Mouse (Mus musculus) embryonic facial prominence, embryonic 11.5 days (tissue): ENCODE measurements around the gene AI837181. TPM values are rescaled to one million over a fixed set of nuclear protein-coding genes. Genes with fewer than 3 reads are reported as not detected.
A peak's percentile ranks its signal among the peaks of the same experiment; 100 is the strongest.

ENCODE experiments used
- ATAC-seq: fragments of 200-750 bp; cut with Nextera tagmentation; replicated peaks from 2 replicates; pipeline ENCODE4 v1.8.0; 2017; ENCODE audit warnings: low read depth; ENCODE audit not compliant: insufficient number of reproducible peaks, low FRiP score, low TSS enrichment
- DNase-seq: peaks from one replicate; pipeline ENCODE4 v3.0.0-alpha.2; 2015; ENCODE audit warnings: low spot score
- H3K27ac ChIP-seq: fragments of 300-500 bp; sonication (generic); replicated peaks from 2 replicates; pipeline ENCODE4 v1.5.1; 2014; ENCODE audit warnings: mild to moderate bottlenecking, low read depth, low read length, control low read depth
- H3K27me3 ChIP-seq: fragments of 300-500 bp; sonication (generic); 2 replicates; pipeline ENCODE4 v1.6.1; 2014; ENCODE audit warnings: mild to moderate bottlenecking, low read length, moderate library complexity, mixed read lengths; ENCODE audit not compliant: control insufficient read depth, insufficient read depth
- H3K36me3 ChIP-seq: fragments of 300-500 bp; sonication (generic); replicated peaks from 2 replicates; pipeline ENCODE4 v1.6.1; 2014; ENCODE audit warnings: low read depth, mild to moderate bottlenecking, low read length, moderate library complexity, mixed read lengths; ENCODE audit not compliant: control insufficient read depth, insufficient read depth
- H3K4me1 ChIP-seq: fragments of 300-500 bp; sonication (generic); 2 replicates; pipeline ENCODE4 v1.6.1; 2014; ENCODE audit warnings: low read length, mixed read lengths; ENCODE audit not compliant: control insufficient read depth, insufficient read depth
- H3K4me2 ChIP-seq: fragments of 300-500 bp; sonication (generic); 2 replicates; pipeline ENCODE4 v1.6.1; 2014; ENCODE audit warnings: low read depth, mild to moderate bottlenecking, control low read depth, low read length, moderate library complexity
- H3K4me3 ChIP-seq: fragments of 300-500 bp; sonication (generic); 2 replicates; pipeline ENCODE4 v1.5.1; 2014; ENCODE audit warnings: low read depth, low read length, control low read depth
- H3K9ac ChIP-seq: fragments of 300-500 bp; sonication (generic); replicated peaks from 2 replicates; pipeline ENCODE4 v1.6.1; 2014; ENCODE audit warnings: mild to moderate bottlenecking, control low read depth, low read length
- H3K9me3 ChIP-seq: fragments of 300-500 bp; sonication (generic); replicated peaks from 2 replicates; pipeline ENCODE4 v1.6.1; 2016; ENCODE audit warnings: mild to moderate bottlenecking, low read length, inconsistent platforms, mixed read lengths; ENCODE audit not compliant: control insufficient read depth
- WGBS: fragments of 180-500 bp; shearing (Covaris S2); extraction: QIAGEN DNeasy Blood & Tissue Kit; methylation state at CpG from one replicate; pipeline ENCODE4 v1.1.7; 2014; 5-methylcytosine and 5-hydroxymethylcytosine counted together
- polyA plus RNA-seq: library from polyadenylated mRNA; unstranded; fragments of >200 nt; fragmentation: Nextera tagmentation; extraction: Ambion mirVana; gene quantifications from 2 replicates; pipeline ENCODE4 v1.2.1, GENCODE M21; 2014

Gene AI837181
- 33.2 and 36.7 TPM in 2 replicates for polyA plus RNA-seq

GRCm38 (mm10) chr19:5424782-5425741 is at the start of gene AI837181, which contains the start of gene Drap1:
TSS of gene AI837181 (plus strand) at chr19:5425144.
TSS of gene Drap1 (minus strand) at chr19:5424979.
- peak within 1 kb of the TSS; percentile 76 for H3K4me3 ChIP-seq
- H3K4me2 ChIP-seq, result peak within 1 kb of the TSS; percentile 84
- peaks cover 6% of the 10 kb centered on the region for H3K36me3 ChIP-seq
- H3K9me3 ChIP-seq, result no peaks in the 10 kb centered on the region
- under 1% methylated on average over 63 of the region's 87 CpGs for WGBS
- peaks cover 13% of the 10 kb centered on the region for H3K4me1 ChIP-seq
- ATAC-seq, result peak; percentile 88
- H3K27ac ChIP-seq, result peak within 1 kb of the TSS; percentile 86
- H3K27me3 ChIP-seq, result no peaks in the 10 kb centered on the region
- H3K9ac ChIP-seq, result peak within 1 kb of the TSS; percentile 94
- DNase-seq, result peak; percentile 97

- Histone ChIP-seq H3K27ac (no peak overlapping the region), H3K4me1 (no peaks in the 10 kb centered on the region), H3K9me3 (no peaks in the 10 kb centered on the region), H3K36me3 (peaks cover 20% of the 10 kb centered on the region), H3K4me2 (no peak overlapping the region), H3K4me3 (no peak overlapping the region), H3K9ac (no peak overlapping the region), H3K27me3 (no peaks in the 10 kb centered on the region)
- no peak for ATAC-seq
- DNase-seq, result no peak
- 98% methylated on average over 1 of the region's 1 CpGs for WGBS
These were observed 47.5 kb upstream of the AI837181 start for GRCm38 (mm10) chr19:5377446-5377845.

DNA sequence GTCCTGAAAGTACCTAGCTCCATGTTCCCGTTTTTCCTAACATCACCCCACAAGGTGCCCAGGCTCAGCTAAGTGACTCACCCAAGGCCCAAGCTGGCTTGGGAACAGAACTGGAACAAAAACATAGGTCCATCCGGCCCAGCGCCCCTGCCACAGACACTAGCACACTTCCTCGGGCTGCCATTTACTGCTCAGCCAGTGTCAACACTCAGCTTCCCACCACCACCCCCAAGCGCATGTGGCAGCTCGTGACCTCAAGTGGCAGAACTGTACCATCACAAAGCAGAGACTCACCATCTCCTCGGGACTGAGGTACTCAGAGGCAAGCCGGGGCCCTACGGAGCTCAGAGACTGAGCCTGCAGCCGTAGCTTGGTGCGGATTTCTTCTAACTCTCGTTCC is 41.6 kb upstream of the AI837181 start:
- Histone ChIP-seq H3K4me1 (no peaks in the 10 kb centered on the region), H3K9me3 (no peaks in the 10 kb centered on the region), H3K27ac (no peak overlapping the region), H3K36me3 (peaks cover 34% of the 10 kb centered on the region), H3K9ac (no peak overlapping the region), H3K27me3 (no peaks in the 10 kb centered on the region), H3K4me3 (no peak overlapping the region), H3K4me2 (no peak overlapping the region)
- no peak for DNase-seq
- ATAC-seq, result no peak
- WGBS, result 95% methylated on average over 12 of the region's 12 CpGs

DNA sequence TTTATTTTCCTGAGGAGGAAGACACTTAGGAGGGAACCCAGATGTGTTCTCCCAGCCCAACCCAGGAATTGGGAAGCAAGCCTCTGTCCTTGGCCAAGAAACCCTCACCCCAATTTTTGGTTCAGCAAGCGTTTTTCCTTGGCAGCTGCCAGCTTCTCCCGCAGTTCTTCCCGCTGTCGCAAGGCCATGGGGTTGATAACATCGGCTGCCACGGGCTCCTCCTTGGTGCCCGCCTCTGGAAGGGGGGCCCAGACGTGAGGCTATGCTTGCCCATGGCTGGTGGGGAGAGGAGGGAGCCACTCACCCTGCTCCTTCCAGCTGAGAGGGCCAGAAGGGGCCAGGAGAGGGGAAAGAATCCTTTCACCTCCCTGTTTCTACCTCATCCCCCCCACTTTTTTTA is 40.2 kb upstream of the AI837181 start:
- DNase-seq (no peak), ATAC-seq (no peak)
- peaks cover 6% of the 10 kb centered on the region for H3K4me1 ChIP-seq
- peaks cover 29% of the 10 kb centered on the region for H3K36me3 ChIP-seq
- no peaks in the 10 kb centered on the region for H3K27me3 ChIP-seq
- H3K27ac ChIP-seq, result no peak overlapping the region
- H3K9ac ChIP-seq, result no peak overlapping the region
- WGBS, result 80% methylated on average over 8 of the region's 8 CpGs
- no peaks in the 10 kb centered on the region for H3K9me3 ChIP-seq
- H3K4me2 ChIP-seq, result no peak overlapping the region
- H3K4me3 ChIP-seq, result no peak overlapping the region

DNA sequence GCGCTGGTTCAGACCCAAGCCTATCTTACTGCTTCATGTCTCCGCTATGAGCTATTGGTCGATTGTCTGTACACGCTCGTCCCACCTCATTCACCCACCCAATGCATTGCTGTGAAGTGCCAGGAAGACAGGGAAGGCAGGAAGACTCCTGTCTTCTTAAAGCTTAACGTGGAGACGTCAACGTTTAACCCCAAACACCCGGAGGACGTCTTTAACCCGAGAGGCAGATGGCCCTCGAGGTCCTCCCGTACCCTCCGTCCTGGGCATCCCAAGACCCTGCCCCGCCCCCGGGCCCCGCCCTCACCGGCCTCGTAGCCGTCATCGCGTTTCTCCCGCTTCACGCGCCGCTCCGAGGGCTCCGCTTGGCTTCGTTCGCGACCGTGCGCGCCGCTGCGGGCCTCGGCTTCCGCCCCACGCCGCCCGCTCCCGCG is 36.9 kb upstream of the AI837181 start:
- no peak overlapping the region; the same call in 1 of the 2 replicates for H3K27ac ChIP-seq
- no peaks in the 10 kb centered on the region for H3K9me3 ChIP-seq
- peak overlapping the region; percentile 59 for H3K4me2 ChIP-seq
- H3K27me3 ChIP-seq, result no peaks in the 10 kb centered on the region
- under 1% methylated on average over 43 of the region's 43 CpGs for WGBS
- H3K36me3 ChIP-seq, result peaks cover 12% of the 10 kb centered on the region
- peak; percentile 29 for DNase-seq
- H3K9ac ChIP-seq, result peak overlapping the region; percentile 86
- peaks cover 6% of the 10 kb centered on the region for H3K4me1 ChIP-seq
- peak overlapping the region; percentile 96 for H3K4me3 ChIP-seq
- 0 out of 2 replicates have a peak, but pooled peaks have one; percentile 58 for ATAC-seq

DNA sequence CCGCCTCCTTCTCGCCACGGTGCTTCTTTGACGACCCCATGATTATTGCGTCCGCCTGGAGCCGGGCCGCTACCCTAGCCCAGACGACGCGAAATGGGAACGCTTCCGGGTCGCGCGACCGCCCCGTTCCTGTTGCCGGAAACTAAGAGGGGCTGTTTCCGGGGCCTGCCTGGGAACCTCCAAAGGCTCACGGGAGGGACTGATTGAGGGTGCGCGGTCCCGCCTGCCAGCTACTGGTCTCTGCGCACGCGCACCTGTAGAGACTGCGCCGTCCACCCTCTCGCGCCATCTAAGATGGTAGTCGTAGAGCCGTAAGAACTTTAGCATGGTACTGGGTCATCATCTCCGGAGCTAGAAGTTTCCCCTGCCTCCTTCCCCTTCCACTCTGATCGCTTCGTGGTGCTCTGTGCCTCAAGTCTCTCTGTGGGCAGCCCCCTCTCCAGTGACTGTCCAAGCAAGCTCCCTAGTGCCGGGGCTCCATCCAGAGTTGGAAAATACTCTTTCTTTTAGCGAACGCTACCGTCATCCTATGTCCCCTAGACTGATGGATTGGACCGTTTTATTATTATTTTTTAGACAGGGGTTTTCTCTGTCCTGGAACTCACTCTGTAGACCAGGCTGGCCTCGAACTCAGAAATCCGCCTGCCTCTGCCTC is 36.2 kb upstream of the AI837181 start, which contains the start of gene Sart1:
TSS of gene Sart1 (minus strand) at position 116 of the 655 bp plus-strand sequence.
- Histone ChIP-seq H3K4me2 (peak within 1 kb of the TSS; percentile 59), H3K27ac (no peak within 1 kb of the TSS; the same call in 1 of the 2 replicates), H3K27me3 (no peaks in the 10 kb centered on the region), H3K9me3 (no peaks in the 10 kb centered on the region), H3K9ac (peak within 1 kb of the TSS; percentile 86), H3K36me3 (peaks cover 6% of the 10 kb centered on the region), H3K4me1 (peaks cover 6% of the 10 kb centered on the region), H3K4me3 (peak within 1 kb of the TSS; percentile 96)
- DNase-seq, result peak; percentile 98
- WGBS, result 2% methylated on average over 43 of the region's 43 CpGs
- ATAC-seq, result peak; percentile 90

GRCm38 (mm10) chr19:5389647-5390046 is 35.3 kb upstream of the AI837181 start:
- DNase-seq (peak; percentile 10), ATAC-seq (no peak)
- Histone ChIP-seq H3K4me1 (peaks cover 6% of the 10 kb centered on the region), H3K27me3 (no peaks in the 10 kb centered on the region; the same call in 1 of the 2 replicates), H3K4me3 (peak overlapping the region; percentile 96), H3K27ac (no peak overlapping the region), H3K4me2 (peak overlapping the region; percentile 54), H3K9me3 (no peaks in the 10 kb centered on the region), H3K9ac (peak overlapping the region; percentile 86), H3K36me3 (peaks cover 3% of the 10 kb centered on the region; the same call in 1 of the 2 replicates)
- whole genome bisulfite sequencing, result 36% methylated on average over 12 of the region's 12 CpGs
